Mouse (Mus musculus) urinary bladder, adult 2 months (tissue): ENCODE measurements around the gene Olfr360. TPM values are rescaled to one million over a fixed set of nuclear protein-coding genes. Genes with fewer than 3 reads are reported as not detected.
"Not testable (repeated sequence)": the region's sequence is repeated elsewhere in the genome, so short reads cannot be mapped to it uniquely, and the experiment has no call there.

Experiments
- DNase-seq: peaks from one replicate; pipeline ENCODE4 v3.0.0; 2022; ENCODE audit warnings: low spot score
- polyA plus RNA-seq: library from polyadenylated mRNA; depleted of rRNA; stranded (reverse); fragments of >200 nt; gene quantifications from 2 replicates; pipeline ENCODE4 v1.2.3, GENCODE M21; 2012; rRNA removed

Olfr360 gene
- polyA plus RNA-seq: not detected in 2 replicates

DNA sequence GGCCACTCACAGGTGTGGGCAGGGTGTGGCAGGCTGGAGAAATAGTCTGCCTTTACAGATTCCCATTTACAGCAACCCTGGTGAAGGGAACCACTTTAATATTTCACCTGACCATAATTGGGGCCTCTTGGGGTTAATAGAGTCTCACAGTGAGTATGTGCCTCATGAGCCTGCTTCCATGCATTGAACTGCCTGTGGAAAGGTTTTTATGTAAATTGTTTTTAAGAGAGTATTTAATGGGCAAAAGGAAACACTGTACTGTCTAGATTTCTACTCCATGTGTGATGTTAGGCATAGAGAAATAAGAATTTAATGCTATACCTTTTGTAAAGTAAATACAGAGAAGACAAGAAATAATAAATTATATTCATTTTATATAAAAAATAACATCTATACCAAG lies at the start of gene Olfr360:
Gene Olfr360 (plus strand): TSS at position 301 of the 400 bp plus-strand sequence.
- no peak for DNase-seq

- not testable (repeated sequence) for DNase-seq
Observed at GRCm38 (mm10) chr2:37089190-37089589, 23.6 kb downstream of the Olfr360 start, which contains the start of gene Olfr361. Gene Olfr361 (minus strand): TSS chr2:37089290.

- DNase-seq: no peak
Observed at GRCm38 (mm10) chr2:37117810-37118209, 52.3 kb downstream of the Olfr360 start, which contains the start of gene Olfr362. Gene Olfr362 (minus strand): TSS chr2:37117910.

Other genes with a start within 250 kb of the Olfr360 start
- not detected in 2 replicates for gene Olfr3, start 248.7 kb upstream of the Olfr360 start, polyA plus RNA-seq
- gene Olfr350, start 219.4 kb upstream of the Olfr360 start, polyA plus RNA-seq: not detected in 2 replicates
- not detected in 2 replicates for gene Olfr351, start 203.1 kb upstream of the Olfr360 start, polyA plus RNA-seq
- not detected in 2 replicates for gene Olfr352, start 197.3 kb upstream of the Olfr360 start, polyA plus RNA-seq
- gene Olfr353, start 172.8 kb upstream of the Olfr360 start, polyA plus RNA-seq: not detected in 2 replicates
- not detected in 2 replicates for gene Olfr354, start 160.1 kb upstream of the Olfr360 start, polyA plus RNA-seq
- gene Olfr355, start 136.8 kb upstream of the Olfr360 start, polyA plus RNA-seq: not detected in 2 replicates
- not detected in 2 replicates for gene Olfr356, start 128.6 kb upstream of the Olfr360 start, polyA plus RNA-seq
- not detected in 2 replicates for gene Olfr357, start 71.9 kb upstream of the Olfr360 start, polyA plus RNA-seq
- gene Olfr358, start 56.4 kb upstream of the Olfr360 start, polyA plus RNA-seq: not detected in 2 replicates
- not detected in 2 replicates for gene Olfr361, start 23.5 kb downstream of the Olfr360 start, polyA plus RNA-seq
- gene Olfr362, start 52.2 kb downstream of the Olfr360 start, polyA plus RNA-seq: not detected in 2 replicates
- not detected in 2 replicates for gene Olfr364-ps1, start 73.6 kb downstream of the Olfr360 start, polyA plus RNA-seq
- gene Olfr365, start 122.5 kb downstream of the Olfr360 start, polyA plus RNA-seq: not detected in 2 replicates
- not detected in 2 replicates for gene Olfr366, start 145.8 kb downstream of the Olfr360 start, polyA plus RNA-seq